In the genomic region with DNA sequence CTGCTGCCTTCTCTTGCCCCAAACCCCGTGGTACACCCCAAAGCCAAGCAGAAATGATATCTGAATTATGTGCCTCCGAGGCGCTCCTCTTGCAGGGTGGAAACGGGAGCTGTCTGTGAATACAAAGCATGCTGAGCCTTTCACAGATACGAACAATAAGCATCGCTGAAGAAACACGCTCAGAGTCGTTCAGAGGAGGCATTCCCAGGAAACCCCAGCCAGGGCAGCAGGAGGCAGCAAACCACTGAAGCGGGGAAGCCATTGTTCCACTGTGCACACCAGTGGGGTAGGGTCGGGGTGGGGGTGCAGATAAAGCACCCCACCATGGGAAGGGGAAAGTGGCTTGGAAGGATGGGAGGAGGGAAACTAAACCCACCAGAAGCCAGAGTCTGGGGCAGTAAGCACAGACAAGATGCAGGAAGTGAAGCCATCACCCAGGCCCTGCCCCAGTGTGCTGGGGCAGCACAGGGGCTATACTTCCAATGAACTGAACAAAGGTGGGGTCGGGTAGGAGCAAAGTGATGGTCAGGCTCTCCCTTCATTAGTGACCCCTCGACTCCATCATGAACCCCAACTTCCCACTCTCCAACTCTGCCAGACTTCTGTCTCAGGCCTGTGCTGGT, we compare ENCODE assay signal across 16 mouse cellular contexts. TPM values are rescaled to one million over a fixed set of nuclear protein-coding genes. Genes with fewer than 3 reads are reported as not detected.
A peak's percentile ranks its signal among the peaks of the same experiment; 100 is the strongest.
DNase-seq lines count a peak whose midpoint lies in the region; ATAC-seq lines count a peak whose summit lies in the region.
"Had no signal": no experiment of that assay in that cellular context is flagged by ENCODE, and none has a peak within 500 bp of the region (broad histone marks: within the 10 kb centered on the region; RNA-seq: fewer than 3 reads in every experiment).

No protein-coding gene starts in this region.

- H3K27me3 ChIP-seq in forebrain, embryonic 11.5 days (ENCODE audit: control insufficient read depth, insufficient read depth, low read length), result no peaks in the 10 kb centered on the region
- no peaks in the 10 kb centered on the region for H3K27me3 ChIP-seq in hindbrain, embryonic 13.5 days
- H3K27me3 ChIP-seq in midbrain, embryonic 15.5 days (replicated peaks), result no peaks in the 10 kb centered on the region
- H3K27me3 ChIP-seq: kidney, embryonic 15.5 days; lung, embryonic 15.5 days; megakaryocyte, embryonic 14.5 days had no signal

- 21% methylated on average over 12 of the region's 12 CpGs for WGBS in forebrain, embryonic 11.5 days
- 22% methylated on average over 12 of the region's 12 CpGs for WGBS in hindbrain, embryonic 13.5 days
- WGBS in midbrain, embryonic 15.5 days, result 11% methylated on average over 12 of the region's 12 CpGs

- peak overlapping the region; percentile 21; the same call in 1 of the 2 replicates for H3K9ac ChIP-seq in forebrain, embryonic 11.5 days (ENCODE audit: low read length)
- peak overlapping the region; percentile 29; the same call in 1 of the 2 replicates for H3K9ac ChIP-seq in hindbrain, embryonic 13.5 days
- no peak overlapping the region for H3K9ac ChIP-seq in midbrain, embryonic 15.5 days
- H3K9ac ChIP-seq: kidney, embryonic 15.5 days; lung, embryonic 15.5 days had no signal

- no peak for DNase-seq in forebrain, embryonic 11.5 days (ENCODE audit: low spot score)
- DNase-seq in lung, postnatal 4 days, result no peak
- no peak for DNase-seq in urinary bladder, adult 18-20 months (ENCODE audit: low spot score in 2 of 2)
- DNase-seq in frontal cortex, postnatal 14 days (ENCODE audit: low spot score in 2 of 2), result no peak
- DNase-seq: gastrocnemius, postnatal 14 days had no signal

- peak; percentile 63 for ATAC-seq in forebrain, embryonic 11.5 days (replicated peaks; ENCODE audit: low FRiP score)
- peak; percentile 36 for ATAC-seq in hindbrain, embryonic 13.5 days (ENCODE audit: low FRiP score)
- ATAC-seq in midbrain, embryonic 15.5 days (replicated peaks), result peak; percentile 71
- no peak for ATAC-seq in erythroblast, adult 5-6 weeks (replicated peaks; ENCODE audit: low FRiP score, poor library complexity, severe bottlenecking)

- no peaks in the 10 kb centered on the region; the same call in 1 of the 2 replicates for H3K36me3 ChIP-seq in forebrain, embryonic 11.5 days (ENCODE audit: control insufficient read depth, insufficient read depth, low read length)
- H3K36me3 ChIP-seq in hindbrain, embryonic 13.5 days, result peaks cover 6% of the 10 kb centered on the region; the same call in 1 of the 2 replicates
- no peaks in the 10 kb centered on the region for H3K36me3 ChIP-seq in midbrain, embryonic 15.5 days (replicated peaks)
- H3K36me3 ChIP-seq: G1E; lung, embryonic 15.5 days had no signal

- 0 out of 2 replicates have a peak overlapping the region, but pooled peaks have one; percentile 6 for H3K4me2 ChIP-seq in forebrain, embryonic 11.5 days (ENCODE audit: low read depth, low read length, severe bottlenecking)
- H3K4me2 ChIP-seq in hindbrain, embryonic 13.5 days, result no peak overlapping the region
- no peak overlapping the region for H3K4me2 ChIP-seq in midbrain, embryonic 15.5 days
- H3K4me2 ChIP-seq: heart, embryonic 11.5 days; kidney, embryonic 15.5 days; liver, embryonic 11.5 days; lung, embryonic 15.5 days had no signal

- H3K27ac ChIP-seq in brown adipose tissue, adult 24 weeks (replicated peaks; ENCODE audit: low read depth, low read length), result peak overlapping the region; percentile 95; the same call in 1 of the 2 replicates
- H3K27ac ChIP-seq in forebrain, embryonic 11.5 days (ENCODE audit: low read depth, low read length), result peak overlapping the region; percentile 48; the same call in 1 of the 2 replicates
- H3K27ac ChIP-seq in hindbrain, embryonic 13.5 days, result peak overlapping the region; percentile 18; the same call in 1 of the 2 replicates
- peak overlapping the region; percentile 60; the same call in 1 of the 2 replicates for H3K27ac ChIP-seq in midbrain, embryonic 15.5 days
- H3K27ac ChIP-seq: kidney, embryonic 15.5 days; layer of hippocampus, adult 2 months; lung, embryonic 15.5 days had no signal

- H3K4me1 ChIP-seq in brown adipose tissue, adult 24 weeks (ENCODE audit: control insufficient read depth, insufficient read depth, insufficient read length, low read length), result peaks cover 14% of the 10 kb centered on the region
- H3K4me1 ChIP-seq in forebrain, embryonic 11.5 days (replicated peaks; ENCODE audit: control insufficient read depth, insufficient read depth, low read length), result peaks cover 12% of the 10 kb centered on the region; the same call in 1 of the 2 replicates
- peaks cover 23% of the 10 kb centered on the region for H3K4me1 ChIP-seq in hindbrain, embryonic 13.5 days (replicated peaks)
- peaks cover 9% of the 10 kb centered on the region for H3K4me1 ChIP-seq in midbrain, embryonic 15.5 days
- H3K4me1 ChIP-seq: lung, embryonic 15.5 days; megakaryocyte, embryonic 14.5 days had no signal

- no peaks in the 10 kb centered on the region for H3K9me3 ChIP-seq in forebrain, embryonic 11.5 days (ENCODE audit: control insufficient read depth, low read length)
- H3K9me3 ChIP-seq in hindbrain, embryonic 13.5 days, result no peaks in the 10 kb centered on the region
- no peaks in the 10 kb centered on the region for H3K9me3 ChIP-seq in midbrain, embryonic 15.5 days
- H3K9me3 ChIP-seq: G1E; kidney, embryonic 15.5 days; lung, embryonic 15.5 days; megakaryocyte, embryonic 14.5 days had no signal

- no peak overlapping the region for H3K4me3 ChIP-seq in brown adipose tissue, adult 24 weeks (ENCODE audit: insufficient read depth, low read depth, low read length)
- no peak overlapping the region for H3K4me3 ChIP-seq in forebrain, embryonic 11.5 days (ENCODE audit: low read depth, low read length)
- no peak overlapping the region for H3K4me3 ChIP-seq in hindbrain, embryonic 13.5 days
- H3K4me3 ChIP-seq in midbrain, embryonic 15.5 days, result no peak overlapping the region
- H3K4me3 ChIP-seq: kidney, embryonic 15.5 days; layer of hippocampus, adult 2 months; lung, embryonic 15.5 days; megakaryocyte, embryonic 14.5 days had no signal

RNA-seq across cellular contexts. Expression of a gene that starts 25.9 kb away (rescaled TPM):
- polyA plus RNA-seq in brown adipose tissue, adult 24 weeks (2012; ENCODE audit: insufficient read depth, insufficient read length, missing spikeins), result 5.0 and 8.2 TPM in 2 replicates
- polyA plus RNA-seq in forebrain, embryonic 11.5 days (2014; fragmentation: Nextera tagmentation; extraction: Ambion mirVana), result 7.8 and 9.3 TPM in 2 replicates
- 15.4 and 17.1 TPM in 2 replicates for polyA plus RNA-seq in hindbrain, embryonic 13.5 days (2015; fragmentation: Nextera tagmentation; extraction: Ambion mirVana)
- 12.4 and 13.9 TPM in 2 replicates for polyA plus RNA-seq in midbrain, embryonic 15.5 days (2015; fragmentation: Nextera tagmentation; extraction: Ambion mirVana)
- total RNA-seq in erythroblast, adult 5-6 weeks (2015; ENCODE audit: low replicate concordance), result 4.0 and 6.3 TPM in 2 replicates
- 1.2 TPM in 1 of 2 replicates, not detected in the other for total RNA-seq in erythroblast, adult 5-6 weeks (2017; ENCODE audit: low replicate concordance)
- total RNA-seq: G1E had no signal
- polyA plus RNA-seq: G1E had no signal

Comparison
In these comparisons a context has a peak if more than half of its experiments do, and no peak if none do; other contexts are left out.
1. H3K27ac ChIP-seq: peak in every context shown above with its lines; median percentile 95 in brown adipose tissue, adult 24 weeks; 60 in midbrain, embryonic 15.5 days; 48 in forebrain, embryonic 11.5 days; 18 in hindbrain, embryonic 13.5 days.